Mouse (Mus musculus) granulocyte monocyte progenitor cell, adult 5-6 weeks (primary cell): ENCODE measurements at regions not wholly inside any gene's neighbourhood (a gene's known extent, or its start where the extent isn't known, plus 50 kb on each side); places are given as distances from the start of the nearest gene placed in this dataset.

Experiments used
- ATAC-seq: replicated peaks from 2 replicates; pipeline ENCODE4 v1.8.0; 2016; ENCODE audit warnings: mild to moderate bottlenecking, moderate TSS enrichment, inconsistent platforms; ENCODE audit not compliant: poor library complexity, severe bottlenecking

GRCm38 (mm10) chr1:161301348-161302075, 50.5 kb upstream of the Prdx6 start:
- peak; percentile 71 for ATAC-seq

- no peak for ATAC-seq
These were observed 55.9 kb upstream of the Prdx6 start for GRCm38 (mm10) chr1:161306772-161307499.

- ATAC-seq, result peak; percentile 73
These were observed 58.2 kb upstream of the Prdx6 start for GRCm38 (mm10) chr1:161309269-161309668.

GRCm38 (mm10) chr1:161314078-161314477, 63.1 kb upstream of the Prdx6 start:
- no peak for ATAC-seq

- ATAC-seq, result no peak
These were observed 70.7 kb upstream of the Prdx6 start for GRCm38 (mm10) chr1:161321675-161322074.

- ATAC-seq, result peak; percentile 85
These were observed 66.0 kb upstream of the Tnfsf4 start for GRCm38 (mm10) chr1:161329218-161329617.

- no peak for ATAC-seq
These were observed 62.1 kb upstream of the Tnfsf4 start for GRCm38 (mm10) chr1:161333151-161333550.

GRCm38 (mm10) chr1:161345111-161345510, 50.1 kb upstream of the Tnfsf4 start:
- ATAC-seq, result no peak
